Mouse (Mus musculus): ENCODE data around the gene Dip2b.

- TF ChIP-seq CTCF (IDR thresholded peaks at IDR 0.05; ENCODE audit: control insufficient read depth, insufficient read depth, low read length) = no peak
- no peak for TF ChIP-seq POLR2A (IDR thresholded peaks at IDR 0.05; ENCODE audit: borderline replicate concordance, control insufficient read depth, low read depth, low read length)
These were observed 114.6 kb downstream of the Dip2b start for GRCm38 (mm10) chr15:100153024-100153423.
